Comparison of ENCODE assay signal across 8 mouse cellular contexts in genomic region chr2:150663255-150663654, GRCm38 (mm10). TPM values are rescaled to one million over a fixed set of nuclear protein-coding genes. Genes with fewer than 3 reads are reported as not detected.
DNase-seq lines count a peak whose midpoint lies in the region; ATAC-seq lines count a peak whose summit lies in the region.
"Had no signal": no experiment of that assay in that cellular context is flagged by ENCODE, and none has a peak within 500 bp of the region (broad histone marks: within the 10 kb centered on the region; RNA-seq: fewer than 3 reads in every experiment).

No protein-coding gene starts in this region.

- peak overlapping the region; percentile 83 for H3K4me2 ChIP-seq in liver, embryonic 11.5 days
- peak overlapping the region; percentile 46 for H3K4me2 ChIP-seq in heart, embryonic 13.5 days

- H3K36me3 ChIP-seq in liver, embryonic 11.5 days (ENCODE audit: control insufficient read depth, insufficient read depth, low read length): peaks cover 6% of the 10 kb centered on the region; the same call in 1 of the 2 replicates
- H3K36me3 ChIP-seq in heart, embryonic 13.5 days: no peaks in the 10 kb centered on the region

- H3K4me3 ChIP-seq in liver, embryonic 11.5 days (ENCODE audit: low read depth, low read length): no peak overlapping the region
- 0 out of 2 replicates have a peak overlapping the region, but pooled peaks have one; percentile 8 for H3K4me3 ChIP-seq in heart, embryonic 13.5 days

- H3K27ac ChIP-seq in liver, embryonic 11.5 days (ENCODE audit: low read depth, low read length): no peak overlapping the region; the same call in 1 of the 2 replicates
- peak overlapping the region; percentile 10 for H3K27ac ChIP-seq in heart, embryonic 13.5 days (replicated peaks)

- H3K9ac ChIP-seq in liver, embryonic 11.5 days (ENCODE audit: low read depth, low read length): no peak overlapping the region
- H3K9ac ChIP-seq in heart, embryonic 13.5 days: peak overlapping the region; percentile 37; the same call in 1 of the 2 replicates

- 81% methylated on average over 9 of the region's 9 CpGs for WGBS in liver, embryonic 11.5 days
- 42% methylated on average over 9 of the region's 9 CpGs for WGBS in heart, embryonic 13.5 days

- H3K4me1 ChIP-seq in liver, embryonic 11.5 days (replicated peaks; ENCODE audit: control insufficient read depth, insufficient read depth, low read length): peaks cover 34% of the 10 kb centered on the region
- peaks cover 46% of the 10 kb centered on the region for H3K4me1 ChIP-seq in heart, embryonic 13.5 days

- no peaks in the 10 kb centered on the region for H3K27me3 ChIP-seq in liver, embryonic 11.5 days (replicated peaks; ENCODE audit: control insufficient read depth, insufficient read depth, low read length)
- H3K27me3 ChIP-seq in heart, embryonic 13.5 days (replicated peaks): peaks cover 12% of the 10 kb centered on the region; the same call in 1 of the 2 replicates

- no peak for DNase-seq in liver, embryonic 11.5 days (ENCODE audit: low spot score)
- no peak for DNase-seq in liver
- peak; percentile 59 for DNase-seq in lung, postnatal 36 days
- no peak for DNase-seq in kidney, postnatal 14 days
- no peak for DNase-seq in gastrocnemius, postnatal 14 days

- ATAC-seq in liver, embryonic 11.5 days (replicated peaks; ENCODE audit: low FRiP score): no peak
- ATAC-seq in erythroblast, adult 5-6 weeks (replicated peaks; ENCODE audit: low FRiP score, poor library complexity, severe bottlenecking): 0 out of 2 replicates have a peak, but pooled peaks have one; percentile 43
- no peak for ATAC-seq in heart, embryonic 13.5 days (ENCODE audit: extremely low read depth, insufficient number of reproducible peaks, low FRiP score, low TSS enrichment)

- no peaks in the 10 kb centered on the region for H3K9me3 ChIP-seq in liver, embryonic 11.5 days (ENCODE audit: control insufficient read depth, low read length)
- no peaks in the 10 kb centered on the region for H3K9me3 ChIP-seq in heart, embryonic 13.5 days

- intact Hi-C loops in gastrocnemius, postnatal 14 days (cut with DNase I; ENCODE audit: low total_unique reads): no loop called here

RNA-seq across cellular contexts. Expression of gene Acss1, which starts 5.0 kb away (rescaled TPM):
- 67.2 and 77.0 TPM in 2 replicates for polyA plus RNA-seq in liver, embryonic 11.5 days (2014; fragmentation: Nextera tagmentation; extraction: Ambion mirVana)
- 6.3 and 12.1 TPM in 2 replicates for total RNA-seq in erythroblast, adult 5-6 weeks (2015; ENCODE audit: low replicate concordance)
- total RNA-seq in erythroblast, adult 5-6 weeks (2017; ENCODE audit: low replicate concordance): 16.0 and 17.6 TPM in 2 replicates
- 7.6 and 8.4 TPM in 2 replicates for polyA plus RNA-seq in heart, embryonic 13.5 days (2015; fragmentation: Nextera tagmentation; extraction: Ambion mirVana)
- 10 to 100 TPM; 12.2 to 25.3 TPM for total RNA-seq in gastrocnemius, postnatal 14 days (2021)

RNA-seq across cellular contexts. Expression of gene Vsx1, which starts 25.9 kb away (rescaled TPM):
- polyA plus RNA-seq in liver, embryonic 11.5 days (2014; fragmentation: Nextera tagmentation; extraction: Ambion mirVana): not detected in 2 replicates
- not detected in 2 replicates for total RNA-seq in erythroblast, adult 5-6 weeks (2015; ENCODE audit: low replicate concordance)
- total RNA-seq in erythroblast, adult 5-6 weeks (2017; ENCODE audit: low replicate concordance): 0.14 TPM in 1 of 2 replicates, not detected in the other
- polyA plus RNA-seq in heart, embryonic 13.5 days (2015; fragmentation: Nextera tagmentation; extraction: Ambion mirVana): not detected in 2 replicates
- total RNA-seq in gastrocnemius, postnatal 14 days (2021): not detected
- polyA plus RNA-seq: limb, embryonic 11.5 days had no signal

RNA-seq across cellular contexts. Expression of gene Apmap, which starts 54.9 kb away (rescaled TPM):
- polyA plus RNA-seq in liver, embryonic 11.5 days (2014; fragmentation: Nextera tagmentation; extraction: Ambion mirVana): 35.0 and 38.9 TPM in 2 replicates
- 3.6 and 15.9 TPM in 2 replicates for total RNA-seq in erythroblast, adult 5-6 weeks (2015; ENCODE audit: low replicate concordance)
- 14.1 and 20.7 TPM in 2 replicates for total RNA-seq in erythroblast, adult 5-6 weeks (2017; ENCODE audit: low replicate concordance)
- 25.2 and 30.0 TPM in 2 replicates for polyA plus RNA-seq in heart, embryonic 13.5 days (2015; fragmentation: Nextera tagmentation; extraction: Ambion mirVana)
- total RNA-seq in gastrocnemius, postnatal 14 days (2021): 10 to 100 TPM; 19.3 to 21.8 TPM
